Mouse (Mus musculus) MEL (cell line): ENCODE results near the gene St6galnac5.

ENCODE experiments used
- CTCF ChIP-seq, 3 experiments: IDR thresholded peaks in 2 of 3; conservative IDR thresholded peaks in 1 of 3; 2 replicates each; pipeline ENCODE4 v1.5.1; 2011 to 2012; ENCODE audit warnings: low read length in 3 of 3, low read depth in 2 of 3, mild to moderate bottlenecking in 2 of 3, improper control_type of control experiment in 1 of 3, inconsistent platforms in 1 of 3, mixed read lengths in 1 of 3, moderate library complexity in 1 of 3; ENCODE audit not compliant: control insufficient read depth in 1 of 3, insufficient read depth in 1 of 3, poor library complexity in 1 of 3, severe bottlenecking in 1 of 3
- EP300 ChIP-seq, 2 experiments: IDR thresholded peaks; 2 replicates each; pipeline ENCODE4 v1.6.1; 2011; ENCODE audit warnings: improper control_type of control experiment in 2 of 2, low read length in 2 of 2, low read depth in 1 of 2, mild to moderate bottlenecking in 1 of 2
- ETS1 ChIP-seq: IDR thresholded peaks from 2 replicates; pipeline ENCODE4 v1.6.1; 2012; ENCODE audit warnings: low read depth, mild to moderate bottlenecking, inconsistent platforms, low read length, improper control_type of control experiment, moderate library complexity
- MEF2A ChIP-seq: IDR thresholded peaks from 2 replicates; pipeline ENCODE4 v1.6.1; 2014; ENCODE audit warnings: low read depth, mild to moderate bottlenecking, inconsistent platforms, low read length, improper control_type of control experiment; ENCODE audit not compliant: poor library complexity, insufficient replicate concordance, severe bottlenecking; ENCODE audit errors: extremely low read depth
- POLR2A ChIP-seq, 2 experiments: IDR thresholded peaks; 2 replicates each; pipeline ENCODE4 v1.6.1; 2011 to 2012; ENCODE audit warnings: low read length in 2 of 2, mild to moderate bottlenecking in 2 of 2, control low read depth in 1 of 2, improper control_type of control experiment in 1 of 2, low read depth in 1 of 2, moderate library complexity in 1 of 2; ENCODE audit not compliant: control insufficient read depth in 1 of 2, insufficient read depth in 1 of 2, poor library complexity in 1 of 2

DNA sequence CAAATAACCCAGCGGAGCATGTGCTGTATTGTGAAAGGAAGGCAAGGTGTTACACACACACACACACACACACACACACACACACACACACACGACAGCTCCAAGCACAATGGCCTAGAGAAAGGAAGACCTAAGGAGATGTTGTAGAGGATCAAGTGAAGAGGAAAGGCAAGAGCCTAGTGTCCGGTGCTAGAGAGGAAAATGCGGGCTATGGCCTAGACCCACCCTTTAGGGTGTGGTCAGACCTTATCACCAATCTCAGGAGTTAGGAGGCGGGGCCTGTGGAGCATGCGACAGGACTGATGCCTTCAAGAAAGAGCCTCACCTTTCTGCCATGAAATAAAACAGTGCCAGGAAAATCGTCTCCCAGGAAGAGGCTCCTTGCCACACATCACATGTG lies 33.5 kb downstream of the St6galnac5 start:
- TF ChIP-seq MEF2A, result no peak
- no peak for TF ChIP-seq CTCF (IDR thresholded peaks at IDR 0.05 in 2 of 3, conservative IDR thresholded peaks at IDR 0.05 in 1 of 3; ENCODE audit: control insufficient read depth in 1 of 3, insufficient read depth in 1 of 3, low read depth in 2 of 3, low read length in 3 of 3, poor library complexity in 1 of 3, severe bottlenecking in 1 of 3)
- TF ChIP-seq ETS1, result no peak
- TF ChIP-seq POLR2A (IDR thresholded peaks at IDR 0.05; ENCODE audit: control insufficient read depth in 1 of 2, insufficient read depth in 1 of 2, low read depth in 1 of 2, low read length in 2 of 2, poor library complexity in 1 of 2), result no peak
- no peak for TF ChIP-seq EP300 (IDR thresholded peaks at IDR 0.05; ENCODE audit: low read depth in 1 of 2, low read length in 2 of 2)
